ENCODE assay signal across 22 mouse cellular contexts in genomic region chr4:84184436-84184835, GRCm38 (mm10).
"Had no signal": no experiment of that assay in that cellular context is flagged by ENCODE, and none has a peak within 500 bp of the region (broad histone marks: within the 10 kb centered on the region; RNA-seq: fewer than 3 reads in every experiment).

No protein-coding gene starts in this region.

- ATAC-seq: liver, postnatal 0 days; lung, postnatal 0 days; midbrain, embryonic 16.5 days had no signal

- H3K9me3 ChIP-seq: liver, embryonic 13.5 days; liver, embryonic 15.5 days; lung, embryonic 15.5 days; midbrain, embryonic 12.5 days; neural tube, embryonic 13.5 days; neural tube, embryonic 15.5 days had no signal

- H3K27ac ChIP-seq: liver, embryonic 13.5 days; liver, embryonic 15.5 days; lung, embryonic 15.5 days; midbrain, embryonic 10.5 days; midbrain, embryonic 12.5 days; neural tube, embryonic 13.5 days; neural tube, embryonic 15.5 days had no signal

- DNase-seq: liver, embryonic 13.5 days; liver, postnatal 0 days; lung, adult 2 months; lung, postnatal 14 days; lung, postnatal 4 days; midbrain, embryonic 14.5 days; retina, postnatal 1 day; right cerebral cortex, postnatal 14 days; spleen, adult 18-20 months; thymus, adult 18-20 months; thymus, postnatal 14 days; thymus, postnatal 36 days had no signal

- H3K36me3 ChIP-seq: liver, embryonic 13.5 days; liver, embryonic 15.5 days; lung, embryonic 15.5 days; midbrain, embryonic 10.5 days; midbrain, embryonic 12.5 days; neural tube, embryonic 13.5 days; neural tube, embryonic 15.5 days had no signal

- H3K4me2 ChIP-seq: liver, embryonic 11.5 days; liver, embryonic 13.5 days; liver, embryonic 15.5 days; lung, embryonic 15.5 days; midbrain, embryonic 12.5 days; neural tube, embryonic 13.5 days; neural tube, embryonic 15.5 days had no signal

- H3K4me1 ChIP-seq: liver, embryonic 13.5 days; liver, embryonic 15.5 days; midbrain, embryonic 10.5 days; midbrain, embryonic 12.5 days; neural tube, embryonic 13.5 days had no signal

- H3K4me3 ChIP-seq: liver, embryonic 13.5 days; liver, embryonic 15.5 days; lung, embryonic 15.5 days; midbrain, embryonic 10.5 days; midbrain, embryonic 12.5 days; myocyte; neural tube, embryonic 13.5 days; neural tube, embryonic 15.5 days had no signal

- H3K9ac ChIP-seq: liver, embryonic 13.5 days; liver, embryonic 15.5 days; liver, postnatal 0 days; lung, embryonic 15.5 days; midbrain, embryonic 12.5 days; neural tube, embryonic 13.5 days; neural tube, embryonic 15.5 days had no signal

- H3K27me3 ChIP-seq: liver, embryonic 13.5 days; liver, embryonic 15.5 days; lung, embryonic 15.5 days; neural tube, embryonic 13.5 days; neural tube, embryonic 15.5 days had no signal
